Mouse (Mus musculus) forebrain, embryonic 12.5 days (tissue): ENCODE measurements at regions not wholly inside any gene's neighbourhood (a gene's known extent, or its start where the extent isn't known, plus 50 kb on each side); places are given as distances from the start of the nearest gene placed in this dataset.
"Not testable (repeated sequence)": the region's sequence is repeated elsewhere in the genome, so short reads cannot be mapped to it uniquely, and the experiment has no call there.

ENCODE experiments used
- ATAC-seq: fragments of 200-750 bp; cut with Nextera tagmentation; 2 replicates; pipeline ENCODE4 v1.8.0; 2017; ENCODE audit warnings: moderate TSS enrichment; ENCODE audit not compliant: low FRiP score
- H3K27ac ChIP-seq: fragments of 300-500 bp; sonication (generic); 2 replicates; pipeline ENCODE4 v1.5.1; 2016; ENCODE audit warnings: mild to moderate bottlenecking
- H3K27me3 ChIP-seq: fragments of 300-500 bp; sonication (generic); 2 replicates; pipeline ENCODE4 v1.6.1; 2016; ENCODE audit warnings: mild to moderate bottlenecking
- H3K36me3 ChIP-seq: fragments of 300-500 bp; sonication (generic); replicated peaks from 2 replicates; pipeline ENCODE4 v1.6.1; 2016; ENCODE audit warnings: mild to moderate bottlenecking
- H3K4me1 ChIP-seq: fragments of 300-500 bp; sonication (generic); 2 replicates; pipeline ENCODE4 v1.6.1; 2016
- H3K4me2 ChIP-seq: fragments of 300-500 bp; sonication (generic); 2 replicates; pipeline ENCODE4 v1.6.1; 2016; ENCODE audit warnings: mild to moderate bottlenecking, moderate library complexity
- H3K4me3 ChIP-seq: fragments of 300-500 bp; sonication (generic); replicated peaks from 2 replicates; pipeline ENCODE4 v1.5.1; 2016; ENCODE audit warnings: mild to moderate bottlenecking
- H3K9ac ChIP-seq: fragments of 300-500 bp; sonication (generic); 2 replicates; pipeline ENCODE4 v1.6.1; 2016; ENCODE audit warnings: mild to moderate bottlenecking
- H3K9me3 ChIP-seq: fragments of 300-500 bp; sonication (generic); 2 replicates; pipeline ENCODE4 v1.6.1; 2016
- WGBS: fragments of 180-500 bp; shearing (Covaris S2); methylation state at CpG from one replicate; pipeline ENCODE4 v1.1.7; 2016; 5-methylcytosine and 5-hydroxymethylcytosine counted together

DNA sequence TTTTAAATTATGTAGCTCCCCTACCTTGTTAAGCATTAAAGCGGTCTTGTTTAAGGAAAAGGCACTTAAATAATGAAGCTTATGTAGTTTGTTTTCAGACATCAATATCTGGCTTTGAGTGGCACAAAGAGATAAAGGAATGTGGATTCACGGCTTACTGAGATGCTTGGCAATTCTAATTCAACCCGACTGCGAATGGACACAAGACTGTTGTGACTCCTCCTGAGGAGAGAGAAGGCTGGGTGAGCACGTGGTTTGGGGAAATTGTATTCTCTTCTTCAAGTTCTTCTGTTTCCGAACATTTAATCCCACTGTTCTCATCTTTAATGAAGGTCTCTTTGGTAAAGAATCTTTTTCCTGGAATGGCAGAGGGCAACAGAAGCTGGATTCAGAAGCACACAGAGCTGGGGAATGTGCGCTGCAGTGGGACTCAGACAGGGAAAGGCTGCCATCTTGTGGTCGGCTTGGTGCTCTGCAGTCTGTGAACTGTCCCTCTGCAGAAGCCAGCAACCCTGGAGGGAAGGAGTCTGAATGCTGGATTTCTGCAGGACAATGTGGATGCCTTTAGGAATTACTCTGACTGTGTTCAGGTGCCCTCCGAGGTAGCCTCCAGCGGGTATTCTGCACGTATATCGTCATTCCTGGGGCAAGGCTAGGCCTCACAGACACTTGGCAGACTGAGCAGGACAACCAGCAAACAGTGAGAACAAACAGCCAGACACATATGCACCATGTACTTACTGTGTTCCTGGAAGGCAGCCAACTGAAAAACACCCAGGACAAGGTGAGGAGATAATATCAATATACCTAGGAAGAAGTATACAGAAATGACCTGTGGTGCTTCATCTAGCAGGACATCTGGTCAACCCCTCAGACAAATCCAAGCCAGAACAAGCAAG is 54.0 kb upstream of the Pax1 start:
- peak; percentile 91 for ATAC-seq
- H3K9ac ChIP-seq = no peak overlapping the region
- H3K27ac ChIP-seq = no peak overlapping the region
- H3K4me1 ChIP-seq = no peaks in the 10 kb centered on the region
- no peaks in the 10 kb centered on the region for H3K9me3 ChIP-seq
- H3K4me2 ChIP-seq = no peak overlapping the region
- H3K27me3 ChIP-seq = peaks cover 34% of the 10 kb centered on the region
- no peak overlapping the region for H3K4me3 ChIP-seq
- H3K36me3 ChIP-seq = no peaks in the 10 kb centered on the region
- WGBS = 13% methylated on average over 12 of the region's 12 CpGs

- no peak for ATAC-seq
- Histone ChIP-seq H3K9ac (no peak overlapping the region), H3K27me3 (peaks cover 34% of the 10 kb centered on the region), H3K4me2 (no peak overlapping the region), H3K9me3 (no peaks in the 10 kb centered on the region), H3K36me3 (no peaks in the 10 kb centered on the region), H3K4me3 (no peak overlapping the region), H3K4me1 (no peaks in the 10 kb centered on the region), H3K27ac (no peak overlapping the region)
- 79% methylated on average over 6 of the region's 6 CpGs for WGBS
Measured at GRCm38 (mm10) chr2:147306728-147307127, 55.0 kb upstream of the Pax1 start.

GRCm38 (mm10) chr2:147305262-147305661 is 56.5 kb upstream of the Pax1 start:
- ATAC-seq = no peak

DNA sequence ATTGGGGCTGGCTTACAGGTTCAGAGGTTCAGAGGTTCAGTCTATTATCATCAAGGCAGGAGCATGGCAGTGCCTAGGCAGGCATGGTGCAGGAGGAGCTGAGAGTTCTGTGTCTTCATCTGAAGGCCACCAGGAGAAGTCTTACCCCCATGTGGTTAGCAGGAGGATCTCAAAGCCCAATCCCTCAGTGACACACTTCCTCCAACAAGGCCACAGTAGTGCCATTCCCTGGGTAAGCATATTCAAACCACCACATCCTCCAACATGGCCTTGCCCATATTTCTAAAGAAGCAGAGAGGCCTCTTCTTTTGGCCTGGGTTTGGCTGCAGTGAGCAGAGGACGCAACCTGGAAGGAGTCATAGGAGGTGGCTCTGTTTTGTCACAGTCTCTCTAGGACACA is 61.2 kb upstream of the Pax1 start:
- 91% methylated on average over 1 of the region's 1 CpGs for WGBS
- H3K9me3 ChIP-seq = no peaks in the 10 kb centered on the region

More at GRCm38 (mm10) chr2:147305262-147305661, 56.5 kb upstream of the Pax1 start:
- H3K27ac ChIP-seq = no peak overlapping the region
- 26% methylated on average over 5 of the region's 5 CpGs for WGBS
- H3K4me1 ChIP-seq = no peaks in the 10 kb centered on the region
- H3K27me3 ChIP-seq = peaks cover 34% of the 10 kb centered on the region
- no peak overlapping the region for H3K4me3 ChIP-seq
- H3K4me2 ChIP-seq = no peak overlapping the region
- no peaks in the 10 kb centered on the region for H3K36me3 ChIP-seq
- no peak overlapping the region for H3K9ac ChIP-seq
- no peaks in the 10 kb centered on the region for H3K9me3 ChIP-seq

DNA sequence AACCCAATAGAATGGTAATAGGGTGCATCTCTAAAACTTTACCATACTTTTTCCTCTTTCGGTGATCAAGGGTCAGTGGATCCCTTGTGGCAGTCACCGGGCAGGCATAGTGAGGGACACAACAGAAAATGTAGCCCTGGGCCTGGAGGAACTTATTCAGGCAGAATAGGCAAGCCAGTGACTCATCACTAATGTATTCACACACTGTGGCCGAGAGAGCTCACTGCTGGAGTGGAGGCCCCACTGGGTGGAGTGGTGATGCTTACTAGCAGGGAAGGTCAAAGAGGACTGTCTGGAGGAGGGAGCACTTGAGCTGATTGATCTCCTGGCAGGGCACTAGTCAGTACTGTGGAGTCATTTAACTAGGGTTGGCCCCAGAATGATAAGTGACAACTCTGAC is 62.4 kb upstream of the Pax1 start:
- Histone ChIP-seq H3K36me3 (no peaks in the 10 kb centered on the region), H3K4me3 (no peak overlapping the region), H3K27me3 (peaks cover under 1% of the 10 kb centered on the region), H3K27ac (no peak overlapping the region), H3K4me1 (peaks cover 3% of the 10 kb centered on the region; the same call in 1 of the 2 replicates), H3K4me2 (no peak overlapping the region), H3K9me3 (no peaks in the 10 kb centered on the region), H3K9ac (no peak overlapping the region)
- ATAC-seq = no peak
- 70% methylated on average over 3 of the region's 3 CpGs for WGBS

More for the DNA sequence above, 61.2 kb upstream of the Pax1 start:
- no peak overlapping the region for H3K4me2 ChIP-seq
- peaks cover 3% of the 10 kb centered on the region; the same call in 1 of the 2 replicates for H3K4me1 ChIP-seq
- no peak overlapping the region for H3K27ac ChIP-seq
- peaks cover 11% of the 10 kb centered on the region for H3K27me3 ChIP-seq
- no peak overlapping the region for H3K4me3 ChIP-seq
- no peaks in the 10 kb centered on the region for H3K36me3 ChIP-seq
- ATAC-seq = no peak
- no peak overlapping the region for H3K9ac ChIP-seq

DNA sequence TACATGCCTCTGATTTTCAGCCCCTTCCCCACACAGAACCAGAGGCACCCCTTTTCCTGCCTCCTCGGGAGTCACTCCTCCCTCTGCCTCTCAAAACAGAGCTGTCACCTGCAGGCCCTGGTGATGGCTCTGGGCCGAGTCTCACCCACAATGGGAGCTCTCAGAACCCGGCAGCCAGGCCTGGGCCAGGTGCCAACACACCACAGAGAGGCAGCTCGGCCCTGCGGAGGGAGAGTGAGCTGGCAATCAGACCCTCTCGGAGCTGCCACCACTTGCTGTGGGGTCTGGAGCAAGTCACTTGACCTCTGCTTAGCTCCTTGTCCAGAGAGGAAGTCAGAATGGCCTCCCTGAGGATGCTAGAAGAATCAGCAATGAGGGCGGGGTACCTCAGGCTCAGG is 63.2 kb upstream of the Pax1 start:
- Histone ChIP-seq H3K9me3 (no peaks in the 10 kb centered on the region), H3K4me3 (no peak overlapping the region), H3K9ac (no peak overlapping the region), H3K4me1 (peaks cover 3% of the 10 kb centered on the region; the same call in 1 of the 2 replicates), H3K27me3 (no peaks in the 10 kb centered on the region), H3K36me3 (no peaks in the 10 kb centered on the region), H3K4me2 (peak overlapping the region; percentile 8; the same call in 1 of the 2 replicates), H3K27ac (peak overlapping the region; percentile 53; the same call in 1 of the 2 replicates)
- ATAC-seq = peak; percentile 87; the same call in 1 of the 2 replicates
- WGBS = 55% methylated on average over 7 of the region's 7 CpGs

GRCm38 (mm10) chr2:147297876-147298498 is 63.7 kb upstream of the Pax1 start:
- Histone ChIP-seq H3K27me3 (no peaks in the 10 kb centered on the region), H3K9me3 (no peaks in the 10 kb centered on the region), H3K4me1 (peaks cover 3% of the 10 kb centered on the region; the same call in 1 of the 2 replicates), H3K4me2 (0 out of 2 replicates have a peak overlapping the region, but pooled peaks have one; percentile 8), H3K36me3 (no peaks in the 10 kb centered on the region), H3K27ac (peak overlapping the region; percentile 53; the same call in 1 of the 2 replicates), H3K9ac (no peak overlapping the region), H3K4me3 (no peak overlapping the region)
- WGBS = 79% methylated on average over 11 of the region's 11 CpGs
- ATAC-seq = peak; percentile 49; the same call in 1 of the 2 replicates

DNA sequence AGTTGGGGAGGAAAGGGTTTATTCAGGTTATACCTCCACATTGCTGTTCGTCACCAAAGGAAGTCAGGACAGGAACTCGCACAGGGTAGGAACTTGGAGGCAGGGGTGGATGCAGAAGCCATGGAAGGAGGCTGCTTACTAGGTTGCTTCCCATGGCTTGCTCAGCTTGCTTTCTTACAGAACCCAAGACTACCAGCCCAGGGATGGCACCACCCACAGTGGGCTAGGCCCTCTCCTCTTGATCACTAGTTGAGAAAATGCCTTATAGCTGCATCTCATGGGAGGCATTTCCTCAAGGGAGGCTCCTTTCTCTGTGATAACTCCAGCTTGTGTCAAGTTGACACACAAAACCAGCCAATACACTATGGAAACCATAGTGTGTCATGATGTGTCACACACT is 66.8 kb upstream of the Pax1 start:
- H3K4me1 ChIP-seq, H3K9me3 ChIP-seq, H3K9ac ChIP-seq, H3K4me3 ChIP-seq, H3K36me3 ChIP-seq, H3K27me3 ChIP-seq, H3K27ac ChIP-seq, ATAC-seq, H3K4me2 ChIP-seq: not testable (repeated sequence)
- WGBS = 81% methylated on average over 2 of the region's 2 CpGs

DNA sequence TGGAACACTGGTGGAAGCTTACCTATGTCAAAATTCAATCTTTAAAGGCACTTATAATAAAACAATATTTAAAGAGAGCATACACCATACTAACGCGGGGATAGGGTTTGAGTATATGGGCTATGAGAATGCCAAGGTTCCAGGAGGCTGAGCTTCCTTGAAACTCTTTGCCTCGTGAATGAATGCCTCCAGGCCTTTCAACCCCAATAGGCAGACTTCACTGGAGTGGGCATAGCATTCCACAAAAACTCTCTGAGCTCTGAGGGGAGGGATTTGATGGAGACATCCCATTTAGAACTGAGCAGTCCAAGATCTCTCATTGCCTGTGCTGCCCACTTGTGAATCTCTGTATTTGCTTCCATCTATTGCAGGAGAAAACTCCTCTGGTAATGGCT is 68.4 kb upstream of the Pax1 start:
- H3K4me1 ChIP-seq = no peaks in the 10 kb centered on the region; the same call in 1 of the 2 replicates
- no peak for ATAC-seq
- 52% methylated on average over 3 of the region's 3 CpGs for WGBS
- H3K27ac ChIP-seq = no peak overlapping the region
- no peak overlapping the region for H3K9ac ChIP-seq
- no peaks in the 10 kb centered on the region for H3K9me3 ChIP-seq
- no peak overlapping the region for H3K4me2 ChIP-seq
- H3K36me3 ChIP-seq = no peaks in the 10 kb centered on the region
- no peaks in the 10 kb centered on the region for H3K27me3 ChIP-seq
- H3K4me3 ChIP-seq = no peak overlapping the region

DNA sequence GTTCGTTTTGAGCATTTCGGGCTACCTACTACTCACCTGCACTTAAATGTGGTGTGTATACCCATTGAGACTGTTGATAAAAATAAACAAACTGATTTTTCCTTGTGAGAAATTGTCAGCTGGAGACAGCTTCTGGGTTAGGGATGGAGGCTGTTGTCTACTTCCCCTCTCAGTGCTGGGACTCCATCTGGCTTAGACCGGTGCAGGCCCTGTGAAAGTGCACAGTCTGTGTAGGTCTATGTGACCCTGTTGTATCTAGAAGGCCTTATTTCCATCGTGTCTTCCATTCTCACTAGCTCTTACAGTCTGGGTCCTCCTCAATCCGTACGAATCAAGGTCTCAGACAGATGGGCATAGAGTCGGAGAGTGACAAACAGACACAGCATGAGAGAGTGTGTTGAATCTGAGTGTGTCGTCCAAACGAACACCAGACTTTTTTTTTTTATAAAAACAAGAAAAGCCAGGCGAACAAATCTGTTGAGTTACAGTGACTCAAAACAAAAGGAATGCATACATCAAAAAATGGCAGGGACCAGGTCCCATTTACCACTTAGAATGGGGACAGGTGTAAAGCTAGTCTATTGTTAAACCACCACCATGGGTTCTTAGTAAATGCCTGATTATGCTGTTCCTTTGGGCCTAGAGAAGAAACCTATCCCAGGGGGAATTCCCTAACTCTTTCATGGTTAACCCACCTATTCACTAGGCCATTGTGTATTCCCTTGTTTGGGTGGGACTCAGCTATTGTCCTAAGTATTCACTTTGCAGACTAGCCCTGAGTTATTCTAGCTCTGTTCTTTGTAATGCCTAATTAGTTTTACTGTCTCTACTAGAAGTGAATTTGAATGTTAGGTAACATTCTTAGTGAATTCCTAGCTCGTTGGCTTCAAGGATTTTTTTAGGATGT is 69.1 kb upstream of the Pax1 start:
- no peak overlapping the region for H3K4me2 ChIP-seq
- H3K4me1 ChIP-seq = no peaks in the 10 kb centered on the region
- WGBS = 41% methylated on average over 11 of the region's 11 CpGs
- H3K27ac ChIP-seq = no peak overlapping the region
- H3K9ac ChIP-seq = no peak overlapping the region
- no peaks in the 10 kb centered on the region for H3K27me3 ChIP-seq
- ATAC-seq = no peak
- no peak overlapping the region for H3K4me3 ChIP-seq
- H3K9me3 ChIP-seq = no peaks in the 10 kb centered on the region
- H3K36me3 ChIP-seq = no peaks in the 10 kb centered on the region

- no peak overlapping the region for H3K4me3 ChIP-seq
- ATAC-seq = no peak
- H3K27me3 ChIP-seq = no peaks in the 10 kb centered on the region
- no peaks in the 10 kb centered on the region for H3K9me3 ChIP-seq
- H3K4me1 ChIP-seq = no peaks in the 10 kb centered on the region
- H3K9ac ChIP-seq = no peak overlapping the region
- no peaks in the 10 kb centered on the region for H3K36me3 ChIP-seq
- 85% methylated on average over 3 of the region's 3 CpGs for WGBS
- H3K27ac ChIP-seq = no peak overlapping the region
- H3K4me2 ChIP-seq = no peak overlapping the region
Measured at GRCm38 (mm10) chr2:147283390-147283789, 78.3 kb upstream of the Pax1 start.

GRCm38 (mm10) chr2:147277636-147278035 is 83.6 kb upstream of the Nkx2-2 start:
- Histone ChIP-seq H3K4me3 (no peak overlapping the region), H3K4me2 (no peak overlapping the region), H3K9me3 (no peaks in the 10 kb centered on the region), H3K27ac (no peak overlapping the region), H3K36me3 (no peaks in the 10 kb centered on the region), H3K27me3 (no peaks in the 10 kb centered on the region), H3K4me1 (no peaks in the 10 kb centered on the region), H3K9ac (no peak overlapping the region)
- WGBS = 83% methylated on average over 4 of the region's 4 CpGs
- no peak for ATAC-seq
